Mouse (Mus musculus): ENCODE results near the gene Dusp9.

DNA sequence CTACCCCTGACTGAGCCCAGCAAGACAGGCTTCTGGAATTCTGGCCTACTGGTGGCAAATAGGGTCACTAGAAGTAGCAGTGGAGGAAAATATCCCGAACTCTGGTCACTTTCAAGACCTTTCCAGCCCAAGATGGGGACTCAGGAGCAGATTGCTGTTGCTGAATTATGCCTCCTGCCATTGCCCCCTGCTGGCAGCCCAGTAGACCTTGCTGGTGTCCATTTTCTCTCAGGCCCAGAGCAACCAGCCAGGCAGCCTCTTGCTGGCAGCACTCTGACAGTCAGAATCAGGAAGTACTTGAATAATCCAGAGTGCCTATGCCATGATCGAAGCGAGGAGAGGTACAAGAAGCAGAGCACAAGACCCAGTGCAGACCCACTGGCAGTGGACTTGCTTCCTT is 16.3 kb downstream of the Dusp9 start:
- no peak for TF ChIP-seq POLR2A (IDR thresholded peaks at IDR 0.05; ENCODE audit: low read depth, low read length)
- peak; percentile 54 for TF ChIP-seq CTCF (conservative IDR thresholded peaks at IDR 0.05; ENCODE audit: insufficient read depth, insufficient read length, low read depth, low read length)
